In genomic region chr8:87875852-87876251, GRCm38 (mm10) we compare ENCODE assay signal across 13 mouse cellular contexts.
DNase-seq lines count a peak whose midpoint lies in the region; ATAC-seq lines count a peak whose summit lies in the region.
"Had no signal": no experiment of that assay in that cellular context is flagged by ENCODE, and none has a peak within 500 bp of the region (broad histone marks: within the 10 kb centered on the region; RNA-seq: fewer than 3 reads in every experiment).

No protein-coding gene starts in this region.

- H3K4me1 ChIP-seq in hindbrain, embryonic 13.5 days (replicated peaks) = peaks cover 61% of the 10 kb centered on the region
- H3K4me1 ChIP-seq in hindbrain, embryonic 16.5 days (ENCODE audit: control insufficient read depth, insufficient read depth, low read depth, low read length) = peaks cover 25% of the 10 kb centered on the region
- peaks cover 71% of the 10 kb centered on the region for H3K4me1 ChIP-seq in midbrain, embryonic 13.5 days (replicated peaks)
- peaks cover 53% of the 10 kb centered on the region for H3K4me1 ChIP-seq in midbrain, embryonic 15.5 days
- H3K4me1 ChIP-seq in hindbrain, embryonic 15.5 days (replicated peaks) = peaks cover 59% of the 10 kb centered on the region
- H3K4me1 ChIP-seq in neural tube, embryonic 15.5 days = peaks cover 55% of the 10 kb centered on the region

- no peak for DNase-seq in cerebellum, postnatal 10 days
- DNase-seq in cerebellum, postnatal 36 days = no peak
- DNase-seq: lung, postnatal 14 days; spleen, adult 18-20 months; thymus, postnatal 4 days had no signal

- H3K27me3 ChIP-seq in hindbrain, embryonic 13.5 days = no peaks in the 10 kb centered on the region
- no peaks in the 10 kb centered on the region for H3K27me3 ChIP-seq in hindbrain, embryonic 16.5 days (replicated peaks; ENCODE audit: control insufficient read depth, insufficient read depth, low read length)
- H3K27me3 ChIP-seq in midbrain, embryonic 13.5 days = no peaks in the 10 kb centered on the region
- no peaks in the 10 kb centered on the region for H3K27me3 ChIP-seq in midbrain, embryonic 15.5 days (replicated peaks)
- no peaks in the 10 kb centered on the region for H3K27me3 ChIP-seq in hindbrain, embryonic 15.5 days
- H3K27me3 ChIP-seq in neural tube, embryonic 15.5 days (replicated peaks) = no peaks in the 10 kb centered on the region

- no peak overlapping the region for H3K4me3 ChIP-seq in hindbrain, embryonic 13.5 days
- H3K4me3 ChIP-seq in hindbrain, embryonic 16.5 days (ENCODE audit: low read length) = no peak overlapping the region
- no peak overlapping the region for H3K4me3 ChIP-seq in midbrain, embryonic 13.5 days (replicated peaks)
- H3K4me3 ChIP-seq in midbrain, embryonic 15.5 days = no peak overlapping the region
- H3K4me3 ChIP-seq in hindbrain, embryonic 15.5 days = no peak overlapping the region
- H3K4me3 ChIP-seq in neural tube, embryonic 15.5 days (replicated peaks) = no peak overlapping the region

- H3K9ac ChIP-seq in hindbrain, embryonic 13.5 days = no peak overlapping the region
- H3K9ac ChIP-seq in hindbrain, embryonic 16.5 days (ENCODE audit: low read depth, low read length) = no peak overlapping the region
- no peak overlapping the region for H3K9ac ChIP-seq in midbrain, embryonic 13.5 days (replicated peaks)
- no peak overlapping the region for H3K9ac ChIP-seq in midbrain, embryonic 15.5 days
- H3K9ac ChIP-seq in hindbrain, embryonic 15.5 days = no peak overlapping the region
- no peak overlapping the region for H3K9ac ChIP-seq in neural tube, embryonic 15.5 days (replicated peaks)

- WGBS in hindbrain, embryonic 13.5 days = 81% methylated on average over 6 of the region's 6 CpGs
- WGBS in hindbrain, embryonic 16.5 days = 73% methylated on average over 6 of the region's 6 CpGs
- WGBS in midbrain, embryonic 13.5 days = 77% methylated on average over 6 of the region's 6 CpGs
- 81% methylated on average over 6 of the region's 6 CpGs for WGBS in midbrain, embryonic 15.5 days
- 76% methylated on average over 6 of the region's 6 CpGs for WGBS in hindbrain, embryonic 15.5 days
- WGBS in neural tube, embryonic 15.5 days = 70% methylated on average over 6 of the region's 6 CpGs

- H3K9me3 ChIP-seq in hindbrain, embryonic 13.5 days = no peaks in the 10 kb centered on the region
- H3K9me3 ChIP-seq in hindbrain, embryonic 16.5 days (ENCODE audit: control insufficient read depth, low read length) = no peaks in the 10 kb centered on the region
- no peaks in the 10 kb centered on the region for H3K9me3 ChIP-seq in midbrain, embryonic 13.5 days
- no peaks in the 10 kb centered on the region for H3K9me3 ChIP-seq in midbrain, embryonic 15.5 days
- no peaks in the 10 kb centered on the region for H3K9me3 ChIP-seq in hindbrain, embryonic 15.5 days
- H3K9me3 ChIP-seq in neural tube, embryonic 15.5 days (replicated peaks) = no peaks in the 10 kb centered on the region

- H3K27ac ChIP-seq in hindbrain, embryonic 13.5 days = peak overlapping the region; percentile 30; the same call in 1 of the 2 replicates
- H3K27ac ChIP-seq in hindbrain, embryonic 16.5 days (ENCODE audit: low read depth, low read length) = no peak overlapping the region
- H3K27ac ChIP-seq in midbrain, embryonic 13.5 days = peak overlapping the region; percentile 19; the same call in 1 of the 2 replicates
- H3K27ac ChIP-seq in midbrain, embryonic 15.5 days = no peak overlapping the region
- peak overlapping the region; percentile 6; the same call in 1 of the 2 replicates for H3K27ac ChIP-seq in hindbrain, embryonic 15.5 days (replicated peaks)
- peak overlapping the region; percentile 48; the same call in 1 of the 2 replicates for H3K27ac ChIP-seq in neural tube, embryonic 15.5 days (replicated peaks)

- no peaks in the 10 kb centered on the region for H3K36me3 ChIP-seq in hindbrain, embryonic 13.5 days
- no peaks in the 10 kb centered on the region for H3K36me3 ChIP-seq in hindbrain, embryonic 16.5 days (ENCODE audit: control insufficient read depth, insufficient read depth, low read length)
- no peaks in the 10 kb centered on the region; the same call in 1 of the 2 replicates for H3K36me3 ChIP-seq in midbrain, embryonic 13.5 days
- H3K36me3 ChIP-seq in midbrain, embryonic 15.5 days (replicated peaks) = no peaks in the 10 kb centered on the region
- H3K36me3 ChIP-seq in hindbrain, embryonic 15.5 days = no peaks in the 10 kb centered on the region
- no peaks in the 10 kb centered on the region for H3K36me3 ChIP-seq in neural tube, embryonic 15.5 days

- H3K4me2 ChIP-seq in hindbrain, embryonic 13.5 days = no peak overlapping the region
- no peak overlapping the region for H3K4me2 ChIP-seq in hindbrain, embryonic 16.5 days (ENCODE audit: low read length)
- no peak overlapping the region for H3K4me2 ChIP-seq in midbrain, embryonic 13.5 days (replicated peaks)
- no peak overlapping the region for H3K4me2 ChIP-seq in midbrain, embryonic 15.5 days
- no peak overlapping the region for H3K4me2 ChIP-seq in hindbrain, embryonic 15.5 days
- peak overlapping the region; percentile 15 for H3K4me2 ChIP-seq in neural tube, embryonic 15.5 days

- no peak for ATAC-seq in hindbrain, embryonic 13.5 days (ENCODE audit: low FRiP score)
- ATAC-seq in hindbrain, embryonic 16.5 days = no peak
- ATAC-seq in midbrain, embryonic 13.5 days = no peak
- no peak for ATAC-seq in midbrain, embryonic 15.5 days (replicated peaks)
- ATAC-seq in hindbrain, embryonic 15.5 days (ENCODE audit: low FRiP score, low read depth) = no peak
- ATAC-seq in neural tube, embryonic 15.5 days (ENCODE audit: low FRiP score) = no peak
- ATAC-seq: activated CD4-positive, CD25-positive, alpha-beta regulatory T cell, adult 4 months; CD4-positive, CD25-positive, alpha-beta regulatory T cell, adult 4 months had no signal

Comparison
In these comparisons a context has a peak if more than half of its experiments do, and no peak if none do; other contexts are left out.
1. H3K27ac ChIP-seq: peak in hindbrain, embryonic 13.5 days (single experiment), midbrain, embryonic 13.5 days (single experiment), hindbrain, embryonic 15.5 days (single experiment) and neural tube, embryonic 15.5 days (single experiment); none in hindbrain, embryonic 16.5 days (single experiment) and midbrain, embryonic 15.5 days (single experiment).